Mouse (Mus musculus) limb, embryonic 12.5 days (tissue): ENCODE results near the gene Gdf11. TPM values are rescaled to one million over a fixed set of nuclear protein-coding genes. Genes with fewer than 3 reads are reported as not detected.

Experiments used
- ATAC-seq: fragments of 200-750 bp; cut with Nextera tagmentation; 2 replicates; pipeline ENCODE4 v1.8.0; 2017; ENCODE audit warnings: low read depth, moderate TSS enrichment; ENCODE audit not compliant: insufficient number of reproducible peaks, insufficient read depth, low FRiP score, low TSS enrichment
- H3K27ac ChIP-seq: fragments of 300-500 bp; sonication (generic); 2 replicates; pipeline ENCODE4 v1.5.1; 2016; ENCODE audit warnings: mild to moderate bottlenecking, moderate library complexity
- H3K27me3 ChIP-seq: fragments of 300-500 bp; sonication (generic); 2 replicates; pipeline ENCODE4 v1.6.1; 2016; ENCODE audit warnings: mild to moderate bottlenecking, moderate library complexity
- H3K36me3 ChIP-seq: fragments of 300-500 bp; sonication (generic); 2 replicates; pipeline ENCODE4 v1.6.1; 2016; ENCODE audit warnings: mild to moderate bottlenecking, moderate library complexity
- H3K4me1 ChIP-seq: fragments of 300-500 bp; sonication (generic); replicated peaks from 2 replicates; pipeline ENCODE4 v1.6.1; 2016
- H3K4me2 ChIP-seq: fragments of 300-500 bp; sonication (generic); 2 replicates; pipeline ENCODE4 v1.6.1; 2016; ENCODE audit warnings: mild to moderate bottlenecking, moderate library complexity
- H3K4me3 ChIP-seq: fragments of 300-500 bp; sonication (generic); replicated peaks from 2 replicates; pipeline ENCODE4 v1.5.1; 2016; ENCODE audit warnings: mild to moderate bottlenecking
- H3K9ac ChIP-seq: fragments of 300-500 bp; sonication (generic); replicated peaks from 2 replicates; pipeline ENCODE4 v1.6.1; 2016; ENCODE audit warnings: mild to moderate bottlenecking, moderate library complexity
- H3K9me3 ChIP-seq: fragments of 300-500 bp; sonication (generic); 2 replicates; pipeline ENCODE4 v1.6.1; 2016; ENCODE audit warnings: mild to moderate bottlenecking, moderate library complexity
- WGBS: fragments of 180-500 bp; shearing (Covaris S2); methylation state at CpG from one replicate; pipeline ENCODE4 v1.1.7; 2016; 5-methylcytosine and 5-hydroxymethylcytosine counted together
- polyA plus RNA-seq: library from polyadenylated mRNA; unstranded; fragments of >200 nt; fragmentation: Nextera tagmentation; extraction: Ambion mirVana; gene quantifications from 2 replicates; pipeline ENCODE4 v1.2.1, GENCODE M21; 2016

The Gdf11 gene
- polyA plus RNA-seq, 1 experiment from 2014 or later, result 20.7 TPM

DNA sequence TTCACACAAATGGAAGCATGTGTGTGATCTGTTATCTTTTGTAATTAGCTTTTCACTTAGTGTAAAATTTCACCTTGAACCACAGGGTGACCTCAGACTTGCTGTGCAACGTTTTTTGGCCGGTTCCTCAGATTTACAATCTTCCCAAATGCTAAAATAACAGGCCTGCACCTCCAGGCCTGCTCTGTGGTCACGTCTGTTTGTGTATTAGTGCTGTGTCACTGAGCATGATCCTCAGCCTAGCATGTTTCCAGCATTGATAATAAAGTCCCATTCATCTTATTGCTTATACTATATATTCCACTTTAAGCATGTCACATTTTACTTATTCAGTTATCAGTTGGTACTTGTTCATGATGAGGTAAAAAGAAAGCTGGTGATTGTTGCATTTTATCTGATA, 41.2 kb downstream of the Gdf11 start:
- H3K9me3 ChIP-seq, result no peaks in the 10 kb centered on the region
- ATAC-seq, result no peak
- H3K4me2 ChIP-seq, result no peak overlapping the region
- H3K27ac ChIP-seq, result no peak overlapping the region
- WGBS, result 68% methylated on average over 3 of the region's 3 CpGs
- peaks cover 8% of the 10 kb centered on the region for H3K4me1 ChIP-seq
- H3K36me3 ChIP-seq, result peaks cover 62% of the 10 kb centered on the region
- H3K9ac ChIP-seq, result no peak overlapping the region
- no peaks in the 10 kb centered on the region for H3K27me3 ChIP-seq
- H3K4me3 ChIP-seq, result no peak overlapping the region

DNA sequence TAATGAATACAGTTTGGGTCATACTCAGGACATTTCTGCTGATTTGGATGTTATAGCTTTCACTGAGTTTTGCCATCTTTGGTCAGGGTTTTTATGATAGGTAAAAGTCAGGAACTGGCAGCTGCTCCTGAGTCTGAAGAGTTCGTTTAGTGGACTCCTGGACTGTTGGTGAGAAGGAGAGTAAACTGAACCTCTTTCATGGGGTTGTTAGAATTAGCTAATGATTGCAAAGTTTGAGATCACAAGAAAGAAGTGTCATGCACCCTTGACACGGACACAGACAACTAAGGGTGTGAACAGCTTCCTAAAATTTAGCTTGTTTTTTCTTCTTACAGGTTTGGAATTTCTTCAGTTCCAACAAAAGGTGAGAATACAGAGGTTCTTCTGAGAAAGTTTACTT, 43.1 kb downstream of the Gdf11 start:
- Histone ChIP-seq H3K27me3 (no peaks in the 10 kb centered on the region), H3K4me3 (no peak overlapping the region), H3K4me1 (peaks cover 17% of the 10 kb centered on the region), H3K9me3 (no peaks in the 10 kb centered on the region), H3K9ac (no peak overlapping the region), H3K36me3 (peaks cover 63% of the 10 kb centered on the region), H3K27ac (no peak overlapping the region), H3K4me2 (no peak overlapping the region)
- ATAC-seq, result no peak
- 64% methylated on average over 2 of the region's 2 CpGs for WGBS

DNA sequence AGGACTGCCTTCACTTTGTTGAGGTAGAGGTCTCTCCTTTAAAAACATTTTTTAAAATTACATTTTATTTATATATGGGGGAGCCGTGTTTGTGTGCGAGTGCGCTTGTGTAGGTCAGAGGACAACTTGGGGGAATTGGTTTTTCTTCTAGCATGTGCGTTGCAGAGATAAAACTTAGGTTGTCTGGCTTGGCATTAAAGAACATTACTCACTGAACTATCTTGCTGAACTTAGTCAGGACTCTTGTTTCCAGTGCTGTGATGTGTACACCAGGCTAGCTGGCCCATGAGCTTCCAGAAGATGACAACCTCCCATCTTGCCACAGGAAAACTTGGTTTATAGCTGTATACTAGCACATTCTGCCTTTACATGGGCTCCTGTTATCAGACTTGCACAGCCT, 44.9 kb downstream of the Gdf11 start:
- H3K4me1 ChIP-seq, result peaks cover 17% of the 10 kb centered on the region
- peaks cover 72% of the 10 kb centered on the region for H3K36me3 ChIP-seq
- H3K27me3 ChIP-seq, result no peaks in the 10 kb centered on the region
- H3K9me3 ChIP-seq, result no peaks in the 10 kb centered on the region
- no peak overlapping the region for H3K4me3 ChIP-seq
- ATAC-seq, result no peak
- no peak overlapping the region for H3K27ac ChIP-seq
- no peak overlapping the region for H3K4me2 ChIP-seq
- no peak overlapping the region for H3K9ac ChIP-seq
- 96% methylated on average over 4 of the region's 4 CpGs for WGBS

DNA sequence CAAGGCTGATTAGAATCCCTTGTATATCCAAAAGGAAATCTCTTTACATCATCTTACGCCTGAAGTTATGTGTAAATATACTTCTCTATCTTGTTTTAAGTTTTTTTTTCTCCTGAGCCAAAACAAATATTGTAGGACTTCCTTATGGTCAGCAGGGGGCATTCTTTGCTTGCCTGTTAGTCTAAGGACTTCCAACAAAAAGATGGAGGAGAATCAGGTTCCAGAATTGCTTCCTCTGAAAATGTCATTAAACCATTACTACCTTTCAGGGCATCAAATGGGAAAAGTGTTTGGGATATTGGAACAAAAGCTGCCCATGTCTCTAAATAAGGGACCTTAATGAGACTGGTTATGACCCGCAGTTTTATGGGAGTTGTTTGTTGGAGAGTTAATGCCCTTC, 46.0 kb downstream of the Gdf11 start:
- H3K4me2 ChIP-seq, result peak overlapping the region; percentile 31
- WGBS, result 50% methylated on average over 2 of the region's 2 CpGs
- peaks cover 76% of the 10 kb centered on the region for H3K36me3 ChIP-seq
- peaks cover 17% of the 10 kb centered on the region for H3K4me1 ChIP-seq
- H3K27ac ChIP-seq, result peak overlapping the region; percentile 64; the same call in 1 of the 2 replicates
- H3K9ac ChIP-seq, result no peak overlapping the region
- H3K27me3 ChIP-seq, result no peaks in the 10 kb centered on the region
- ATAC-seq, result peak; percentile 20; the same call in 1 of the 2 replicates
- no peak overlapping the region for H3K4me3 ChIP-seq
- no peaks in the 10 kb centered on the region for H3K9me3 ChIP-seq

DNA sequence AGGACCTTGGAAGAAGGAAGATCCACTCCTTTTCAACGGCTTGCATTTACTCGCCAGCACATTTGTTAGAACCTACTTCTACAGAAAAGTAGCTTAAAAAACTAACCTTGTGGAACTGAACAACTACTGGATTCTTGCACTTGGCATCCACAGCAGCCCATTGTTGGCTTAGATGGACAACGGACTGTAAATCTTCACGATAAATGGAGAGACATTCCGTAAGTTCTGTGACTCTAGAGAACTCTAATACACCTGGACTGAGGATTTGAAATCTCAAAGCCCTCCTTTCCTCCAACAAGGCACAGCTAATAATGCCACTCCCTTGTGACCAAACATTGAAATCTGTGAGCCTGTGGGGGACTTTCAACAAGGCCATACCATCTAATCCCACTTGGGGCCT, 48.3 kb downstream of the Gdf11 start:
- WGBS, result 93% methylated on average over 5 of the region's 5 CpGs

DNA sequence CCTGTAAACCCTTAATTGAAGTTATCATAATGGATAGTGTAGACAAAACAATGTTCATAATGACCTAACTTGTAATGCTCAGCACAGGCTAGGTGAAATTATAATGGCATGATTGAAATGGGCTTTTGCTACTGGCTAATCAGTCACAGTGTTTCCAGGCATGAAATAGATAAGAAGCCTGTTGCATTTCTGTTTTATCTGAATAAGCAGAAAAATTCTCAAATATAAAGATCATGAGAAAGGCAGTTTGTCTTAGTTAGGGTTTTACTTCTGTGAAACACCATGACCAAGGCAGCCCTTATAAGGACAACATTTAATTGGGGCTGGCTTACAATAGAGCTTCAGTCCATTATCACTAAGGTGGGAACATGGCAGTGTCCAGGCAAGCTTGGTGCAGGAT, 50.9 kb downstream of the Gdf11 start:
- no peak overlapping the region for H3K4me2 ChIP-seq
- peaks cover 10% of the 10 kb centered on the region for H3K4me1 ChIP-seq
- H3K27me3 ChIP-seq, result no peaks in the 10 kb centered on the region
- no peak overlapping the region for H3K27ac ChIP-seq
- peaks cover 78% of the 10 kb centered on the region for H3K36me3 ChIP-seq
- no peaks in the 10 kb centered on the region for H3K9me3 ChIP-seq
- H3K4me3 ChIP-seq, result no peak overlapping the region
- H3K9ac ChIP-seq, result no peak overlapping the region
- no peak for ATAC-seq

More for the DNA sequence above, 48.3 kb downstream of the Gdf11 start:
- no peak overlapping the region for H3K9ac ChIP-seq
- H3K4me1 ChIP-seq, result peaks cover 17% of the 10 kb centered on the region
- H3K36me3 ChIP-seq, result peaks cover 77% of the 10 kb centered on the region
- no peak overlapping the region for H3K4me2 ChIP-seq
- no peak for ATAC-seq
- H3K27ac ChIP-seq, result no peak overlapping the region
- no peaks in the 10 kb centered on the region for H3K27me3 ChIP-seq
- no peak overlapping the region for H3K4me3 ChIP-seq
- H3K9me3 ChIP-seq, result no peaks in the 10 kb centered on the region

DNA sequence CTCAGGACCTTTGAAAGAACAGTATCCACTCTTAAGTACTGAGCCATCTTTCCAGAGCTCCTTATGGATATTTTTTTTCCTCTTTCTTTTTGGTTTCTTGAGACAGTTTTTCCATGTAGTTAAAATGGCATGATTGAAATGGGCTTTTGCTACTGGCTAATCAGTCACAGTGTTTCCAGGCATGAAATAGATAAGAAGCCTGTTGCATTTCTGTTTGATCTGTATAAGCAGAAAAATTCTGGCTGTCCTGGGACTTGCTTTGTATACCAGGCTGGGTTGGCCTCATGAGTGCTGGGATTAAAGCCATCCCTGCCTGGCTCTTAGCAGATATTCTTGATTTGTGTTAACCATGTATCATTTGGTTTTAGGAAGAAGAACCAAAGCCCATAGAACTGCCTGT, 52.1 kb downstream of the Gdf11 start:
- H3K4me3 ChIP-seq, result no peak overlapping the region
- H3K36me3 ChIP-seq, result peaks cover 83% of the 10 kb centered on the region
- H3K27me3 ChIP-seq, result no peaks in the 10 kb centered on the region
- H3K9ac ChIP-seq, result no peak overlapping the region
- H3K27ac ChIP-seq, result no peak overlapping the region
- no peak for ATAC-seq
- no peak overlapping the region for H3K4me2 ChIP-seq
- H3K4me1 ChIP-seq, result no peaks in the 10 kb centered on the region
- no peaks in the 10 kb centered on the region for H3K9me3 ChIP-seq

DNA sequence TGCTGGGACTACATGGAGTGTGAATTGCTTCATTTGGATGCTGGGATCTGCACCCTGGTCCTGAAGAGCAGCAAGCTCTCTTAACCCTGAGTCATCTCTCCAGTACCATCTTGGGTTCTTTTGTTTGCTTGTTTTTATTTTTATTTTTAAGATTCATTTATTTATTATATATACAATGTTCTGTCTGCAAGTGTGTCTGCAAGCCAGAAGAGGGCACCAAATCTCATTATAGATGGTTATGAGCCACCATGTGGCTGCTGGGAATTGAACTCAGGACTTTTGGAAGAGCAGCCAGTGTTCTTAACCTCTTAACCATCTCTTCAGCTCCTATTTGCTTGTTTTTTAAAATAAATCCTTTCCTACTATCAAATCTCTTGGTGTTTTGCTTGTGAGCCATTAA, 54.1 kb downstream of the Gdf11 start:
- H3K4me1 ChIP-seq, result no peaks in the 10 kb centered on the region
- peaks cover 85% of the 10 kb centered on the region for H3K36me3 ChIP-seq
- H3K4me2 ChIP-seq, result no peak overlapping the region
- no peak overlapping the region for H3K27ac ChIP-seq
- no peak for ATAC-seq
- H3K27me3 ChIP-seq, result no peaks in the 10 kb centered on the region
- no peak overlapping the region for H3K9ac ChIP-seq
- no peaks in the 10 kb centered on the region for H3K9me3 ChIP-seq
- no peak overlapping the region for H3K4me3 ChIP-seq

Other genes with a start within 250 kb of the Gdf11 start
- gene Ikzf4, start 245.7 kb downstream of the Gdf11 start, polyA plus RNA-seq, result 3.4 and 4.0 TPM in 2 replicates
- 14.7 and 16.7 TPM in 2 replicates for gene Suox, start 217.6 kb downstream of the Gdf11 start, polyA plus RNA-seq
- gene Rab5b, start 195.5 kb downstream of the Gdf11 start, polyA plus RNA-seq, result 72.7 and 78.2 TPM in 2 replicates
- gene Pmel, start 187.5 kb downstream of the Gdf11 start, polyA plus RNA-seq, result 0.71 and 1.2 TPM in 2 replicates
- gene Cdk2, start 186.7 kb downstream of the Gdf11 start, polyA plus RNA-seq, result 147 and 161 TPM in 2 replicates
- gene Dgka, start 146.9 kb downstream of the Gdf11 start, polyA plus RNA-seq, result 8.4 and 8.9 TPM in 2 replicates
- gene Pym1, start 143.8 kb downstream of the Gdf11 start, polyA plus RNA-seq, result 54.2 and 55.2 TPM in 2 replicates
- gene Mmp19, start 100.8 kb downstream of the Gdf11 start, polyA plus RNA-seq, result 0.36 and 0.50 TPM in 2 replicates
- 56.4 and 58.0 TPM in 2 replicates for gene Dnajc14, start 87.7 kb downstream of the Gdf11 start, polyA plus RNA-seq
- gene Tmem198b, start 87.3 kb downstream of the Gdf11 start, polyA plus RNA-seq, result 22.6 and 23.4 TPM in 2 replicates
- 241 and 260 TPM in 2 replicates for gene Sarnp, start 74.4 kb downstream of the Gdf11 start, polyA plus RNA-seq
- 27.9 and 31.6 TPM in 2 replicates for gene Ormdl2, start 70.1 kb downstream of the Gdf11 start, polyA plus RNA-seq
- 522 and 547 TPM in 2 replicates for gene Cd63, start 9.3 kb upstream of the Gdf11 start, polyA plus RNA-seq
- gene Rdh5, start 31.2 kb upstream of the Gdf11 start, polyA plus RNA-seq, result 9.3 and 11.4 TPM in 2 replicates
- 197 and 202 TPM in 2 replicates for gene Bloc1s1, start 32.3 kb upstream of the Gdf11 start, polyA plus RNA-seq
- 1.3 and 1.7 TPM in 2 replicates for gene Itga7, start 42.1 kb upstream of the Gdf11 start, polyA plus RNA-seq
- not detected in 2 replicates for gene Mettl7b, start 69.3 kb upstream of the Gdf11 start, polyA plus RNA-seq
- not detected in 2 replicates for gene Olfr9, start 97.7 kb upstream of the Gdf11 start, polyA plus RNA-seq
- gene Olfr763, start 119.1 kb upstream of the Gdf11 start, polyA plus RNA-seq, result not detected in 2 replicates
- gene Olfr764-ps1, start 148.2 kb upstream of the Gdf11 start, polyA plus RNA-seq, result not detected in 2 replicates
- not detected in 2 replicates for gene Olfr765, start 158.3 kb upstream of the Gdf11 start, polyA plus RNA-seq
- not detected in 2 replicates for gene Olfr766-ps1, start 177.3 kb upstream of the Gdf11 start, polyA plus RNA-seq
- gene Olfr767, start 191.2 kb upstream of the Gdf11 start, polyA plus RNA-seq, result not detected in 2 replicates
- gene Olfr768, start 207.7 kb upstream of the Gdf11 start, polyA plus RNA-seq, result not detected in 2 replicates
- gene Olfr769, start 226.1 kb upstream of the Gdf11 start, polyA plus RNA-seq, result not detected in 2 replicates
- not detected in 2 replicates for gene Olfr770, start 247.3 kb upstream of the Gdf11 start, polyA plus RNA-seq